Mouse (Mus musculus) midbrain, embryonic 14.5 days (tissue): ENCODE results near the gene Gh. TPM values are rescaled to one million over a fixed set of nuclear protein-coding genes. Genes with fewer than 3 reads are reported as not detected.
A peak's percentile ranks its signal among the peaks of the same experiment; 100 is the strongest.

Experiments used
- ATAC-seq: fragments of 200-750 bp; cut with Nextera tagmentation; 2 replicates; pipeline ENCODE4 v1.8.0; 2017; ENCODE audit warnings: moderate number of reproducible peaks, moderate library complexity; ENCODE audit not compliant: low FRiP score, low TSS enrichment
- DNase-seq: peaks from one replicate; pipeline ENCODE4 v3.0.0-alpha.2; 2015
- H3K27ac ChIP-seq: fragments of 300-500 bp; sonication (generic); replicated peaks from 2 replicates; pipeline ENCODE4 v1.5.1; 2014; ENCODE audit warnings: mild to moderate bottlenecking, low read depth, low read length, moderate library complexity
- H3K27me3 ChIP-seq: fragments of 300-500 bp; sonication (generic); 2 replicates; pipeline ENCODE4 v1.6.1; 2014; ENCODE audit warnings: low read length, control low read depth, mixed read lengths; ENCODE audit not compliant: control insufficient read depth, insufficient read depth
- H3K36me3 ChIP-seq: fragments of 300-500 bp; sonication (generic); 2 replicates; pipeline ENCODE4 v1.6.1; 2014; ENCODE audit warnings: low read length, control low read depth; ENCODE audit not compliant: control insufficient read depth, insufficient read depth
- H3K4me1 ChIP-seq: fragments of 300-500 bp; sonication (generic); 2 replicates; pipeline ENCODE4 v1.6.1; 2014; ENCODE audit warnings: mild to moderate bottlenecking, antibody characterized with exemption, low read length, control low read depth; ENCODE audit not compliant: control insufficient read depth, insufficient read depth
- H3K4me2 ChIP-seq: fragments of 300-500 bp; sonication (generic); 2 replicates; pipeline ENCODE4 v1.6.1; 2014; ENCODE audit warnings: mild to moderate bottlenecking, low read length, moderate library complexity
- H3K4me3 ChIP-seq: fragments of 300-500 bp; sonication (generic); replicated peaks from 2 replicates; pipeline ENCODE4 v1.5.1; 2014; ENCODE audit warnings: low read depth, low read length
- H3K9ac ChIP-seq: fragments of 300-500 bp; sonication (generic); replicated peaks from 2 replicates; pipeline ENCODE4 v1.6.1; 2014; ENCODE audit warnings: mild to moderate bottlenecking, low read length, moderate library complexity
- H3K9me3 ChIP-seq: fragments of 300-500 bp; sonication (generic); 2 replicates; pipeline ENCODE4 v1.6.1; 2016; ENCODE audit warnings: low read length, control low read depth, mixed read lengths; ENCODE audit not compliant: control insufficient read depth
- WGBS: fragments of 180-500 bp; shearing (Covaris S2); extraction: QIAGEN DNeasy Blood & Tissue Kit; methylation state at CpG from one replicate; pipeline ENCODE4 v1.1.7; 2014; 5-methylcytosine and 5-hydroxymethylcytosine counted together
- polyA plus RNA-seq: library from polyadenylated mRNA; unstranded; fragments of >200 nt; fragmentation: Nextera tagmentation; extraction: Ambion mirVana; gene quantifications from 2 replicates; pipeline ENCODE4 v1.2.1, GENCODE M21; 2014

Gene Gh
- polyA plus RNA-seq, 1 experiment from 2014 or later = not detected

DNA sequence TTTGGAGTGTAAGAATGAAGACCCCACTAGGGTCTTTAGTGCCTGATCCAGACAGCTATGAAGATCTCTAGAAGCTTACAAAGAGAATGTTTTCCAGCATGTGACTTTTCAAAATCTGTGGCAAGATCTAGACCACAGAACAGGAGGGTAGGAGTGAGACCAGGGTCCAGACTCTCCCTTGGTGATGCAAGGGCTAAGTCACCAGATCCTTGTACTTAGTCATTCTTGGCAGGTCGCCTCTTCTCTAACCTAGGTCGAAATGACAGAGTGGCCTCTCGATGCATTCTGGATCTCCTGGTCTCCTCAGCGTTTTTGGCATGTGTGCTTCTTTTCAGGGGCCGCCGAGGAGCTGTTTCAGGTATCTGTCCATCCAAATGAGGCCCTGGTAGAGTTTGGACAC, 19.2 kb downstream of the Gh start:
- Histone ChIP-seq H3K27me3 (no peaks in the 10 kb centered on the region), H3K4me3 (no peak overlapping the region), H3K9me3 (no peaks in the 10 kb centered on the region), H3K36me3 (no peaks in the 10 kb centered on the region), H3K4me1 (no peaks in the 10 kb centered on the region), H3K9ac (no peak overlapping the region), H3K4me2 (no peak overlapping the region), H3K27ac (no peak overlapping the region)
- 84% methylated on average over 6 of the region's 6 CpGs for WGBS
- no peak for DNase-seq
- ATAC-seq = no peak

DNA sequence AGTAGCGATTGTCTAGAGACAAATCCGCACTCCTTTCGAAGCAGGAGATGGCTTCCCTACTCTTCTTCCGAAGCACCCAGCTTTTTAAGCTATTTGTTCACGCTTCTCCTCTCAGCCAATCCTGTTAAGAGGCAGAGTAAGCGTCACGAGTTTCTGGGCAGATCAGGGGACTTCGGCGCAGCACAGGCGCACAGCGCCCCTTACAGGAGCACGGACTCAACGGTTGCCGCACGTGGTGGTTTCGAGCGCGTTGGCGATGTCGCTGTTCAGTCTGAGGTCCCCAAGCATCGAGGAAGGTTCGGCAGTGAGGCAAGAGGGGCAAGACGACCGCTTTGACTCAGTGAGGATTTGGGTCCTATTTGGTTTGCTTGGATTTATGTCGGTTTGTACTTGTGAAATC, 25.2 kb downstream of the Gh start, which contains the start of gene Tcam1:
Gene Tcam1 (plus strand): TSS at position 219 of the 400 bp plus-strand sequence.
- WGBS = 9% methylated on average over 25 of the region's 25 CpGs
- Histone ChIP-seq H3K4me1 (peaks cover 7% of the 10 kb centered on the region), H3K9me3 (no peaks in the 10 kb centered on the region), H3K27me3 (no peaks in the 10 kb centered on the region), H3K36me3 (no peaks in the 10 kb centered on the region), H3K4me2 (peak within 1 kb of the TSS; percentile 53), H3K27ac (no peak within 1 kb of the TSS), H3K9ac (no peak within 1 kb of the TSS), H3K4me3 (peak within 1 kb of the TSS; percentile 17; the same call in 1 of the 2 replicates)
- ATAC-seq (peak; percentile 59), DNase-seq (peak; percentile 98)

- H3K27me3 ChIP-seq = no peaks in the 10 kb centered on the region
- no peak overlapping the region for H3K9ac ChIP-seq
- H3K27ac ChIP-seq = no peak overlapping the region
- H3K4me2 ChIP-seq = no peak overlapping the region
- no peaks in the 10 kb centered on the region for H3K9me3 ChIP-seq
- peaks cover 11% of the 10 kb centered on the region for H3K4me1 ChIP-seq
- no peak for ATAC-seq
- H3K4me3 ChIP-seq = no peak overlapping the region
- no peaks in the 10 kb centered on the region for H3K36me3 ChIP-seq
- no peak for DNase-seq
- 86% methylated on average over 7 of the region's 7 CpGs for WGBS
Observed at GRCm38 (mm10) chr11:106274971-106275411, 26.7 kb downstream of the Gh start.

GRCm38 (mm10) chr11:106274374-106274773, 27.3 kb downstream of the Gh start:
- no peak overlapping the region for H3K27ac ChIP-seq
- no peak overlapping the region for H3K4me3 ChIP-seq
- H3K36me3 ChIP-seq = no peaks in the 10 kb centered on the region
- no peaks in the 10 kb centered on the region for H3K27me3 ChIP-seq
- no peak overlapping the region for H3K9ac ChIP-seq
- H3K4me1 ChIP-seq = peaks cover 11% of the 10 kb centered on the region
- WGBS = 95% methylated on average over 1 of the region's 1 CpGs
- no peak overlapping the region for H3K4me2 ChIP-seq
- DNase-seq (no peak), ATAC-seq (no peak)
- no peaks in the 10 kb centered on the region for H3K9me3 ChIP-seq

DNA sequence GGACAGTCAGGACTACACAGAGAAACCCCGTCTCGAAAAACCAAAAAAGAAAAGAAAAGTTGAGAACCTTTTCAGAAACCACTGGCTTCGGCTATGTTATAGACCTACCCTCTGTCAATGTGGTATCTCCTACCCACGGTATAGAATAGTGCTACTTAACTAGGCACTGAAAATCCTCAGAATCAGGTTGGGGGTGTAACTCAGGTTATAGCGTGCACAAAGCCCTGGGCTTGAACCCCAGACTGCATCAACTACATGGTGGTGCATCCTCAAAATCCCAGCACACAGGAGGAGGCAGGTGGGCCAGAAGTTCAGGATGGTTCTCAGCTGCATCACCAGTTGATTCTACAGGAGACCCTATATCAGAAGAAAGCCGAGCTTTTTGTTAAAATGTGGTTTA, 27.9 kb downstream of the Gh start:
- H3K4me1 ChIP-seq = peaks cover 11% of the 10 kb centered on the region
- DNase-seq (no peak), ATAC-seq (no peak)
- H3K4me2 ChIP-seq = peak overlapping the region; percentile 82; the same call in 1 of the 2 replicates
- 97% methylated on average over 6 of the region's 6 CpGs for WGBS
- H3K9me3 ChIP-seq = no peaks in the 10 kb centered on the region
- H3K27ac ChIP-seq = no peak overlapping the region
- H3K9ac ChIP-seq = no peak overlapping the region
- no peak overlapping the region for H3K4me3 ChIP-seq
- H3K36me3 ChIP-seq = no peaks in the 10 kb centered on the region
- no peaks in the 10 kb centered on the region for H3K27me3 ChIP-seq

DNA sequence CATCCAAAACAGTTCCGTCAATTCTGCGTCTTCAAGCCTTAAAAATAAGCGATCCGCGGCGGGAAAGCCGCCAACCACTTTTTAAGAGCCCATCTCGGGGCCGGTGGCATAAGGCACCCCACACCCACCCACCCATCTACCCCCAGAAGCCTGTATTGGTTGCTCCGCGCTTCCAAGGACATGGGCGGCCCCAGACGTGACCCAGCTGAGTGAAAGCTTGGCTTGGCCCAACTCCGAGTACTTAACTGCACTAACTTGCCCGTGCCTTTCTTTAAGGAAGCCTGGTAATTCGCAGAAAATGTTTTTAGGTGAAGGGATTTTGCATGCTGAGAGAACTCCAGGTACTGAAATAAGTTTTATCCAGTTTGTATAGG, 28.4 kb downstream of the Gh start:
- Histone ChIP-seq H3K27me3 (no peaks in the 10 kb centered on the region), H3K27ac (peak overlapping the region; percentile 79; the same call in 1 of the 2 replicates), H3K36me3 (no peaks in the 10 kb centered on the region), H3K9ac (peak overlapping the region; percentile 43), H3K9me3 (no peaks in the 10 kb centered on the region), H3K4me3 (peak overlapping the region; percentile 94), H3K4me2 (peak overlapping the region; percentile 82), H3K4me1 (peaks cover 16% of the 10 kb centered on the region)
- WGBS = 21% methylated on average over 16 of the region's 16 CpGs
- peak; percentile 12; the same call in 1 of the 2 replicates for ATAC-seq
- DNase-seq = no peak

DNA sequence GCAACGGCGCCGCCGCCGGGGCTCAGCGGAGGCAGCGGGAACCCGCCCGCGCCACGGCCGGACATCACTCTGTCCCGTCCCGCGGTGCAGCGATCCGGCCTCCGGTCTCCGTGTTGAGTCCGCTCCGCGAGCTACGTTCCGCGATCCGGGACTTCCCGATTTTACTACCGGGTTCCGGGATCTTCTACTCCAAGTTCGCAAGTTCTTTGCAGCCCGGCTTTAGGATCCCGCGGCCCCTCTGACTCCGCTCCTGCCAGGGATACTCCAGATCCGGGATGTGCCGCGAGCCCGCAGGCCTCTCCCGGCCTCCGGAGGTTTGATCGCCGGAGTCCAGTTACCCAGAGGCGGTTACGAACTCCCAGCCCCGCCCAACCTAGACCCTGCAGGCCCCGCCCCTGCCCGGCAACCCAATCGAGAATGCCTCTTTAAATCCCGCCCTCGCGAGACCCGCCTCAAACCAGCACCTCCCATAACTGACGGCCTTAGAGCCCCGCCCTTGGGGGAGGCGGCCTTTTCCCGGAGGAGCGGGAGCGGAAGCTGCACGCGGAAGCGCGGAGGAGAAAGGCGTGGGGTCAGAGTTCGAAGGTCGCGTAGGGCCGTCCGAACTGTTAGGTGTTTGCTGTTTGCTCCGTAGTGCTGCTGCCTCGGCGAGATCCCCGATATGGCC, 28.9 kb downstream of the Gh start, which contains the start of gene Smarcd2:
Gene Smarcd2 (minus strand): TSS at position 329 of the 667 bp plus-strand sequence.
- Histone ChIP-seq H3K27ac (peak within 1 kb of the TSS; percentile 79), H3K9me3 (no peaks in the 10 kb centered on the region), H3K4me2 (peak within 1 kb of the TSS; percentile 82), H3K36me3 (no peaks in the 10 kb centered on the region), H3K9ac (peak within 1 kb of the TSS; percentile 91), H3K27me3 (no peaks in the 10 kb centered on the region), H3K4me3 (peak within 1 kb of the TSS; percentile 94), H3K4me1 (peaks cover 16% of the 10 kb centered on the region)
- ATAC-seq (peak; percentile 93), DNase-seq (peak; percentile 98)
- WGBS = under 1% methylated on average over 72 of the region's 72 CpGs

GRCm38 (mm10) chr11:106271794-106272643, 29.6 kb downstream of the Gh start:
- Histone ChIP-seq H3K36me3 (peaks cover 5% of the 10 kb centered on the region; the same call in 1 of the 2 replicates), H3K4me1 (peaks cover 16% of the 10 kb centered on the region), H3K9ac (peak overlapping the region; percentile 91), H3K4me3 (peak overlapping the region; percentile 94), H3K9me3 (no peaks in the 10 kb centered on the region), H3K27me3 (no peaks in the 10 kb centered on the region), H3K27ac (peak overlapping the region; percentile 79), H3K4me2 (peak overlapping the region; percentile 82)
- ATAC-seq (peak; percentile 15), DNase-seq (peak; percentile 36)
- 2% methylated on average over 41 of the region's 41 CpGs for WGBS
